Comparison of ENCODE assay signal across 19 mouse cellular contexts in genomic region chr7:31039011-31039410, GRCm38 (mm10). TPM values are rescaled to one million over a fixed set of nuclear protein-coding genes. Genes with fewer than 3 reads are reported as not detected.
"Had no signal": no experiment of that assay in that cellular context is flagged by ENCODE, and none has a peak within 500 bp of the region (broad histone marks: within the 10 kb centered on the region; RNA-seq: fewer than 3 reads in every experiment).

No protein-coding gene starts in this region.

- H3K9me3 ChIP-seq: liver, embryonic 13.5 days; neural tube, embryonic 12.5 days; neural tube, embryonic 15.5 days had no signal

- DNase-seq: kidney, adult 2 months; layer of hippocampus, postnatal 36 days; liver, embryonic 13.5 days; lung, adult 2 months; midbrain, embryonic 14.5 days; right cerebral cortex, adult 18-20 months; right cerebral cortex, postnatal 14 days; right cerebral cortex, postnatal 4 days had no signal

- ATAC-seq: intestine, postnatal 0 days had no signal

- H3K36me3 ChIP-seq: liver, embryonic 13.5 days; neural tube, embryonic 12.5 days; neural tube, embryonic 15.5 days had no signal

- H3K4me3 ChIP-seq: layer of hippocampus, adult 2 months; left cerebral cortex, adult 2 months; liver, embryonic 13.5 days; neural tube, embryonic 12.5 days; neural tube, embryonic 15.5 days had no signal

RNA-seq across cellular contexts. Expression of gene Fxyd7, which starts 12.3 kb away (rescaled TPM):
- total RNA-seq: liver, adult 2 months; megakaryocyte-erythroid progenitor cell, adult 5-6 weeks had no signal
- polyA plus RNA-seq: macrophage had no signal

RNA-seq across cellular contexts. Expression of gene Fxyd1, which starts 18.0 kb away (rescaled TPM):
- total RNA-seq: megakaryocyte-erythroid progenitor cell, adult 5-6 weeks had no signal
- polyA plus RNA-seq: macrophage had no signal

RNA-seq across cellular contexts. Expression of gene Lgi4, which starts 20.1 kb away (rescaled TPM):
- total RNA-seq: megakaryocyte-erythroid progenitor cell, adult 5-6 weeks had no signal

RNA-seq across cellular contexts. Expression of gene Fxyd3, which starts 37.5 kb away (rescaled TPM):
- total RNA-seq: layer of hippocampus, postnatal 36 days; left cerebral cortex, adult 2 months; left cerebral cortex, postnatal 10 days; left cerebral cortex, postnatal 36 days; megakaryocyte-erythroid progenitor cell, adult 5-6 weeks had no signal
- polyA plus RNA-seq: macrophage; midbrain, embryonic 14.5 days; midbrain, postnatal 0 days had no signal
